In genomic region chr5:75155281-75155680, GRCm38 (mm10) we compare ENCODE assay signal across 7 mouse cellular contexts. TPM values are rescaled to one million over a fixed set of nuclear protein-coding genes. Genes with fewer than 3 reads are reported as not detected.
DNase-seq lines count a peak whose midpoint lies in the region; ATAC-seq lines count a peak whose summit lies in the region.

No protein-coding gene starts in this region.

- peak overlapping the region; percentile 65 for H3K4me3 ChIP-seq in lung, embryonic 16.5 days (ENCODE audit: low read length)
- H3K4me3 ChIP-seq in forebrain, embryonic 14.5 days (ENCODE audit: low read depth, low read length): peak overlapping the region; percentile 34
- H3K4me3 ChIP-seq in limb, embryonic 13.5 days: peak overlapping the region; percentile 86
- H3K4me3 ChIP-seq in stomach, embryonic 14.5 days (ENCODE audit: low read depth, low read length): peak overlapping the region; percentile 63

- H3K4me2 ChIP-seq in lung, embryonic 16.5 days (ENCODE audit: low read depth, low read length): peak overlapping the region; percentile 81
- peak overlapping the region; percentile 83 for H3K4me2 ChIP-seq in forebrain, embryonic 14.5 days (ENCODE audit: low read length)
- H3K4me2 ChIP-seq in limb, embryonic 13.5 days (replicated peaks): peak overlapping the region; percentile 83
- H3K4me2 ChIP-seq in stomach, embryonic 14.5 days (replicated peaks; ENCODE audit: low read depth, low read length): peak overlapping the region; percentile 88

- no peaks in the 10 kb centered on the region for H3K36me3 ChIP-seq in lung, embryonic 16.5 days (ENCODE audit: control insufficient read depth, insufficient read depth, low read length)
- H3K36me3 ChIP-seq in forebrain, embryonic 14.5 days (ENCODE audit: control insufficient read depth, insufficient read depth, low read length): no peaks in the 10 kb centered on the region
- H3K36me3 ChIP-seq in limb, embryonic 13.5 days: peaks cover 25% of the 10 kb centered on the region
- no peaks in the 10 kb centered on the region for H3K36me3 ChIP-seq in stomach, embryonic 14.5 days (ENCODE audit: control insufficient read depth, insufficient read depth, low read length)

- 2% methylated on average over 8 of the region's 9 CpGs for WGBS in lung, embryonic 16.5 days
- WGBS in forebrain, embryonic 14.5 days: 1% methylated on average over 8 of the region's 9 CpGs
- WGBS in limb, embryonic 13.5 days: 1% methylated on average over 7 of the region's 9 CpGs
- WGBS in stomach, embryonic 14.5 days: 2% methylated on average over 7 of the region's 9 CpGs

- DNase-seq in lung, postnatal 14 days: no peak
- DNase-seq in forebrain, embryonic 14.5 days (ENCODE audit: low spot score): no peak
- no peak for DNase-seq in retina, postnatal 1 day
- DNase-seq in thymus, postnatal 14 days: no peak

- H3K27me3 ChIP-seq in lung, embryonic 16.5 days (ENCODE audit: control insufficient read depth, insufficient read depth, low read depth, low read length): peaks cover 14% of the 10 kb centered on the region
- peaks cover 46% of the 10 kb centered on the region for H3K27me3 ChIP-seq in forebrain, embryonic 14.5 days (replicated peaks; ENCODE audit: control insufficient read depth, insufficient read depth, low read length)
- H3K27me3 ChIP-seq in limb, embryonic 13.5 days: no peaks in the 10 kb centered on the region
- H3K27me3 ChIP-seq in stomach, embryonic 14.5 days (ENCODE audit: control insufficient read depth, insufficient read depth, low read length): no peaks in the 10 kb centered on the region

- peaks cover 6% of the 10 kb centered on the region; the same call in 1 of the 2 replicates for H3K4me1 ChIP-seq in lung, embryonic 16.5 days (replicated peaks; ENCODE audit: control insufficient read depth, insufficient read depth, low read length)
- H3K4me1 ChIP-seq in forebrain, embryonic 14.5 days (ENCODE audit: control insufficient read depth, insufficient read depth, low read length): peaks cover 12% of the 10 kb centered on the region; the same call in 1 of the 2 replicates
- H3K4me1 ChIP-seq in limb, embryonic 13.5 days: peaks cover 31% of the 10 kb centered on the region
- H3K4me1 ChIP-seq in stomach, embryonic 14.5 days (ENCODE audit: control insufficient read depth, insufficient read depth, low read length): peaks cover 14% of the 10 kb centered on the region; the same call in 1 of the 2 replicates

- ATAC-seq in lung, embryonic 16.5 days (ENCODE audit: low read depth): no peak
- ATAC-seq in forebrain, embryonic 14.5 days: no peak
- ATAC-seq in limb, embryonic 13.5 days (ENCODE audit: low FRiP score, low read depth): peak; percentile 3; the same call in 1 of the 2 replicates
- ATAC-seq in stomach, embryonic 14.5 days (ENCODE audit: insufficient number of reproducible peaks, insufficient read depth, low FRiP score, low read depth): no peak

- peak overlapping the region; percentile 71 for H3K9ac ChIP-seq in lung, embryonic 16.5 days (ENCODE audit: low read length)
- H3K9ac ChIP-seq in forebrain, embryonic 14.5 days (ENCODE audit: low read length): peak overlapping the region; percentile 52; the same call in 1 of the 2 replicates
- H3K9ac ChIP-seq in limb, embryonic 13.5 days: peak overlapping the region; percentile 100
- peak overlapping the region; percentile 86; the same call in 1 of the 2 replicates for H3K9ac ChIP-seq in stomach, embryonic 14.5 days (replicated peaks; ENCODE audit: low read depth, low read length)

- H3K9me3 ChIP-seq in lung, embryonic 16.5 days (ENCODE audit: control insufficient read depth, low read length): no peaks in the 10 kb centered on the region
- no peaks in the 10 kb centered on the region for H3K9me3 ChIP-seq in forebrain, embryonic 14.5 days (replicated peaks; ENCODE audit: control insufficient read depth, low read length)
- H3K9me3 ChIP-seq in limb, embryonic 13.5 days: no peaks in the 10 kb centered on the region
- H3K9me3 ChIP-seq in stomach, embryonic 14.5 days (ENCODE audit: control insufficient read depth, low read depth, low read length): no peaks in the 10 kb centered on the region

- H3K27ac ChIP-seq in lung, embryonic 16.5 days (ENCODE audit: low read length): peak overlapping the region; percentile 94
- no peak overlapping the region for H3K27ac ChIP-seq in forebrain, embryonic 14.5 days (ENCODE audit: low read depth, low read length)
- H3K27ac ChIP-seq in limb, embryonic 13.5 days: peak overlapping the region; percentile 100
- H3K27ac ChIP-seq in stomach, embryonic 14.5 days (ENCODE audit: low read length): peak overlapping the region; percentile 97

RNA-seq across cellular contexts. Expression of gene Pdgfra, which starts 3.2 kb away (rescaled TPM):
- 53.3 and 53.6 TPM in 2 replicates for polyA plus RNA-seq in lung, embryonic 16.5 days (2015; fragmentation: Nextera tagmentation; extraction: Ambion mirVana)
- polyA plus RNA-seq in forebrain, embryonic 14.5 days (2014; fragmentation: Nextera tagmentation; extraction: Ambion mirVana): 7.0 and 10.9 TPM in 2 replicates
- polyA plus RNA-seq in limb, embryonic 13.5 days (2015; fragmentation: Nextera tagmentation; extraction: Ambion mirVana): 120 and 137 TPM in 2 replicates
- 56.3 and 57.7 TPM in 2 replicates for polyA plus RNA-seq in stomach, embryonic 14.5 days (2014; fragmentation: Nextera tagmentation; extraction: Ambion mirVana)

Comparison
In these comparisons a context has a peak if more than half of its experiments do, and no peak if none do; other contexts are left out.
1. H3K4me3 ChIP-seq: peak in every context shown above with its lines; median percentile 86 in limb, embryonic 13.5 days; 65 in lung, embryonic 16.5 days; 63 in stomach, embryonic 14.5 days; 34 in forebrain, embryonic 14.5 days.